Mouse (Mus musculus): ENCODE measurements at regions not wholly inside any gene's neighbourhood (a gene's known extent, or its start where the extent isn't known, plus 50 kb on each side); places are given as distances from the start of the nearest gene placed in this dataset.

DNA sequence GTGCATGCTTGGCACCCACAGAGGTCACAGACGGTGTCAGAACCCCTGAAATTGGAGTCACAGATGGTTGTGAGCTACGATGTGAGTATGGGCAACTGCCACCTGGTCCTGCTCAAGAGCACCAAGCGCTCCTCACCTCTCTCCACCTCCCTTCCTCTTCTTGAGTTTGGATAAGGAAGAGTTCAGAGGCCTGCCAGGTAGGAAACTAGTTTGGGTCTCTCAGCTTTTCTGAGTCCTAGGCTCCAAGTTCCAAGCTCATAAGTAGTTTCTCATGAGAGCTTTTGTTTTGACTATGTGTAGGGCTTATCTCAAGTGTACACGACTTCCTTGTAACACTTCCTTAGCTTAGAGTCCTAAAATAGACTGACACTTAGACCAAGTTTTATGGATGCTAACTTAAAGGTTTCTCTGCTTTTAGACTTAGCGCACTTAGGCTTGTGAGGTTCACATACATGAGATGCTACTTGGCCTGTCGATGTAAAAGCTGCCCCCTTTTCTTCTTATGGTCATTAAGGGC is 356.9 kb upstream of the Jarid2 start:
- Histone ChIP-seq H3K27me3 (ENCODE audit: control insufficient read depth, insufficient read depth, low read length, poor library complexity, severe bottlenecking) (no peaks in the 10 kb centered on the region), H3K36me3 (ENCODE audit: control insufficient read depth, insufficient read depth, low read length, poor library complexity, severe bottlenecking) (no peaks in the 10 kb centered on the region)
- no peak for DNase-seq (ENCODE audit: low read depth, low spot score)

DNA sequence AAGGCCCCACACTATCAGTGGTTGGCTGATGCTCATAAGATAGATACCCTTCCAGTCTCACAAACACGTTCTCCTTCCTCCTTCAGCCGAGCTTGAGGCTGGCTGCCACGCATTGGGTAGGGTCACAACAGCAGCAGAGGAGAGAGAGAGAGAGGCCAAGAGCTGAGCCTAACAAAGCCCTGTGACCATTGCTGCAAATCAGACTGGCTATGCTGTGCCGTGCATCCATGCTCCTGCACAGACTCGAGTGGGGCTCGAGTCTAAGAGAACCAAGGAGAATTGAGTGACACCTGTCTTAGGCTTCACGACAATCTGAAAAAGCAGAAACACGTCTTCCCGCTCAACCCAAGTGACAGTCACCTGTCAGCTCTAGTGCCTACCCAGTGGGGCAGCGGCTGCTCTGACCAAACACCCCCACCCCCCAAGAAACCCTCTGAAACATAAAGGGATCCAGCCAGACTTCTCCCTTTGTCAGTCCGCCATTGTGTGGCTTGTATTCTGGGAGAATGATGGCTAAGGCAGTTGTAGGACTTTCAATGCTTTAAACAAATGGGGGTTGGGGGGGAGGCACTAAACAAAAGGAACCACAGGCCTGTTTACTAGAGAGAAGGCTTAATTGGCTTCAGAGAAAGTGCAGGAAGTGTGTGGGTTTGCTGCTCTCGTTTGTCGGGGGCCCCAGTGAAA is 353.7 kb upstream of the Jarid2 start:
- DNase-seq (ENCODE audit: low read depth, low spot score): no peak
- no peaks in the 10 kb centered on the region for H3K27me3 ChIP-seq (ENCODE audit: control insufficient read depth, insufficient read depth, low read length, poor library complexity, severe bottlenecking)
- H3K36me3 ChIP-seq (ENCODE audit: control insufficient read depth, insufficient read depth, low read length, poor library complexity, severe bottlenecking): no peaks in the 10 kb centered on the region

DNA sequence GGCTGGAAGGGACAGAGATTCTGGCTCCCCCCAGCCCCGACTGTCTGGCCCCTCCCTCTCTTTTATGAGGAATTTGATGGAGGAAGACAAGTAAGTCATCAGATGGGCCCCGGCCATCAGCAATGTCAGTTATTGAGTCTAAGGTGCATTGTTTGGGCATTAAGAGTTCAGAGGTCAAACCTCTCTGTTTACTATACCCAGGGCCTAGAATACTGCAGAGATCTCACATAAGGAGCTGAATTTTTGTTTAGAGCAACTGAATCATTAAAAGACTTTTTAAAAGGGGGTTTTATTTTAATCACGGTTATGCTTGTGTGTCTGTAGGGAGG is 353.1 kb upstream of the Jarid2 start:
- DNase-seq (ENCODE audit: low read depth, low spot score): no peak
- H3K36me3 ChIP-seq (ENCODE audit: control insufficient read depth, insufficient read depth, low read length, poor library complexity, severe bottlenecking): no peaks in the 10 kb centered on the region
- no peaks in the 10 kb centered on the region for H3K27me3 ChIP-seq (ENCODE audit: control insufficient read depth, insufficient read depth, low read length, poor library complexity, severe bottlenecking)

DNA sequence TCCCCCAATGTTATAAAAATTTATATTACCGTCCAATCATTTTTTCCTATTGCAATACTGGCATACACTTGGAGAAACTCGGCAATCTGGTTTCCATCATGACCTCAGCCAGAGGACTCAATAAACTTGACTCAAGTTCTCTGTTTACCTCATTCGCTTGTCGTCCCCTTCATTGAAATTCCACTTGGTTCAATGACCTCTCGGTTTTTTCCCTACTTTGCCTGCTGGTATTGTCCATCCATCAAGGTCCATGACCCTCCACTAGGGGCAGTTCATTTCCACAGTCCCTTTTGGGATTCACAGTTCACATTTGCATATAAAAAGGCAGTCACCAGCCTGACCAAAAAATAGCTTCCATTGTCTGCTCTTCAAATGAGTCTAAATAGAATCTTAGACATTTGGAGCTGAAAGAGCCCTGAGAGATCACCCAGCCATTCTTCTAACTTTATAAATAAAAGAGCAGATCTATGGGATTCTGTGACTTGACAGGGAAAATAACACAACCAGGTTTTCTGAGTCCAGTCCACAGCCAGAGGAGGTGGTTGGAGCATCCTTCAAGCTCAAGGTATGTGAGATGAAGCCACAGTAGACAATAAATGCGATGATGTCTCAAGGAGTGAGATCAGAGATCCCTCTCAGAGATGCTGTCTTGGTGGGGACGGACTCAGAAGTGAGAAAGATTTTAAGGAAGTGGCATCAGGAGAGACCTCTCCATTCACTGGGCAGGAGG is 347.4 kb upstream of the Jarid2 start:
- DNase-seq (ENCODE audit: low read depth, low spot score): no peak
- no peaks in the 10 kb centered on the region for H3K36me3 ChIP-seq (ENCODE audit: control insufficient read depth, insufficient read depth, low read length, poor library complexity, severe bottlenecking)
- H3K27me3 ChIP-seq (ENCODE audit: control insufficient read depth, insufficient read depth, low read length, poor library complexity, severe bottlenecking): no peaks in the 10 kb centered on the region

DNA sequence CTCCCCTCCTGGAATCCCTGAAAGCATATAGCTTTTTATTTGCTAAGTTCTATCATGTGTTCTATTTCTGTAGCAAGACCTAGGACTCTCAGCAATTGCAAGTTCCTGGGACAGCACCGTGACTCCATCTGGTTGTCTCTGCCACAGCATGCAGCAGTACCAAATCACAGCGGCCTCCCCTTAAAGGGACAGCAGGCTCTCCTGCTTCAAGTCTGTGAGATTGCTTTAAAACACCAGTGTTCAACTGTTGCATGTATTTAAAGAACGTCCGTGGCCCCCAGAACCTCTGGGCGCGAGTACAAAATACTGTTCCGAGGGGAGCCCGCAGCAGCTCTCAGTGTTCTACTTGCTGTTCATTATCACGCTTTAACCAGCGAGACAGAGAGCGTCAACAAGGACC is 346.0 kb upstream of the Jarid2 start:
- H3K36me3 ChIP-seq (ENCODE audit: control insufficient read depth, insufficient read depth, low read length, poor library complexity, severe bottlenecking): no peaks in the 10 kb centered on the region
- H3K27me3 ChIP-seq (ENCODE audit: control insufficient read depth, insufficient read depth, low read length, poor library complexity, severe bottlenecking): no peaks in the 10 kb centered on the region
- no peak for DNase-seq (ENCODE audit: low read depth, low spot score)

DNA sequence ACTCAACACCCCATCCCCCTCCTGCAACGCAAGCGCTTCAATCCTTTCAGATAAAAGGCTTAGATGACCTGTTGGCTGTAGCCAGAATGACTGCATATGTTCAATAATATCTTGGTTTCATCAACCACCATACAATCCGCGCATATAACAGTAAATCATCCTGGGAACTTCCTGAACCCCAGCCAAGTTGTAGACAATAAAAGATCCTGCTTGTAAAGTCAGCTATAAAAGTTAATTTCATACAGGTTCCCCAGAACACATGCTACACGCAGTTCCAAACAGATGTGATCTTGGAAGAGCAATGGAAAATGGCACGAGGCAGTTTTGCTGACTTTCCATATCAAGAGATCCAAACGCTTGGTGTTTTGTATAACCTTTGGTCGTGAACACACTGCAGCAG is 342.5 kb upstream of the Jarid2 start:
- no peaks in the 10 kb centered on the region for H3K27me3 ChIP-seq (ENCODE audit: control insufficient read depth, insufficient read depth, low read length, poor library complexity, severe bottlenecking)
- no peaks in the 10 kb centered on the region for H3K36me3 ChIP-seq (ENCODE audit: control insufficient read depth, insufficient read depth, low read length, poor library complexity, severe bottlenecking)
- no peak for DNase-seq (ENCODE audit: low read depth, low spot score)

DNA sequence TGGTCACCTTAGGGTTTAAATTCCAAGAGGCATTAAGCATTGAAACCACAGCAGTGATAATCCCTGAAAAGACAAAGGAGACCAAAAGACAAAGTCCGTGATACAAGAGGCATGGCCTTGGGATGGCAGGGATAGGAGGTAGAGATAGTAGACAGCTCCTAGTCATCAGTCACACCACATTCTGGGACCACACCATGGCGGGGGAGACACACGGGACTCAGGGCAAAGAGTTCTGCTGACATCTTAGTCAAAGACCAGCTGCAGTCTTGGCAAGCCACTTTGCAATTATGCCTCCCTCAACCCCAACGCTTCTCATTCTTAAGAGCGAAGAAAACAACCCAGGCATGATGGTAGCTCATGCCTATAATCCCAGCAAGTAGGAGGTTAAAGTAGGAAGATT is 339.6 kb upstream of the Jarid2 start:
- DNase-seq (ENCODE audit: low read depth, low spot score): no peak

GRCm38 (mm10) chr13:44390666-44391390 is 338.4 kb upstream of the Jarid2 start:
- no peak for DNase-seq (ENCODE audit: low read depth, low spot score)
- H3K36me3 ChIP-seq (ENCODE audit: control insufficient read depth, insufficient read depth, low read length, poor library complexity, severe bottlenecking): no peaks in the 10 kb centered on the region
- no peaks in the 10 kb centered on the region for H3K27me3 ChIP-seq (ENCODE audit: control insufficient read depth, insufficient read depth, low read length, poor library complexity, severe bottlenecking)

More for the DNA sequence above, 339.6 kb upstream of the Jarid2 start:
- Histone ChIP-seq H3K36me3 (ENCODE audit: control insufficient read depth, insufficient read depth, low read length, poor library complexity, severe bottlenecking) (no peaks in the 10 kb centered on the region), H3K27me3 (ENCODE audit: control insufficient read depth, insufficient read depth, low read length, poor library complexity, severe bottlenecking) (no peaks in the 10 kb centered on the region)

- Histone ChIP-seq H3K27me3 (ENCODE audit: control insufficient read depth, insufficient read depth, low read length, poor library complexity, severe bottlenecking) (no peaks in the 10 kb centered on the region), H3K36me3 (ENCODE audit: control insufficient read depth, insufficient read depth, low read length, poor library complexity, severe bottlenecking) (no peaks in the 10 kb centered on the region)
- no peak for DNase-seq (ENCODE audit: low read depth, low spot score)
Measured at GRCm38 (mm10) chr13:44394016-44394415, 335.3 kb upstream of the Jarid2 start.

GRCm38 (mm10) chr13:44398613-44399369 is 330.5 kb upstream of the Jarid2 start:
- DNase-seq (ENCODE audit: low read depth, low spot score): no peak
- Histone ChIP-seq H3K27me3 (ENCODE audit: control insufficient read depth, insufficient read depth, low read length, poor library complexity, severe bottlenecking) (no peaks in the 10 kb centered on the region), H3K36me3 (ENCODE audit: control insufficient read depth, insufficient read depth, low read length, poor library complexity, severe bottlenecking) (no peaks in the 10 kb centered on the region)

DNA sequence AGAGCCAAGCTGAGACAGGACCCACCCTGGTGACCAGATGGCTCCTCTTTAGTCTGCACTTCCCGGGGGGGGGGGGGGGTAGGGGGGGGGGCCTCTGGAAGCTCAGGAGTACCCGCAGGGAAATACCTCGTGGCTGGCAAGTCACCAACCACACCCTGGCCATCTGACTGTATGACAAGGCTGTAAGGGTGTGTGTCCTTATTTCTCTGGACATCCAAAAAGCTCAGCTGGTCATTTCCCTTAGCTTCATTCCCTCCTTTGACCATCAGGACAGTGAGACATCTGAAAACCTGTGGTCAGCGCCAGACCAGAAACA is 329.9 kb upstream of the Jarid2 start:
- no peaks in the 10 kb centered on the region for H3K27me3 ChIP-seq (ENCODE audit: control insufficient read depth, insufficient read depth, low read length, poor library complexity, severe bottlenecking)
- no peak for DNase-seq (ENCODE audit: low read depth, low spot score)
- no peaks in the 10 kb centered on the region for H3K36me3 ChIP-seq (ENCODE audit: control insufficient read depth, insufficient read depth, low read length, poor library complexity, severe bottlenecking)

- H3K27me3 ChIP-seq (ENCODE audit: control insufficient read depth, insufficient read depth, low read length, poor library complexity, severe bottlenecking): no peaks in the 10 kb centered on the region
- no peaks in the 10 kb centered on the region for H3K36me3 ChIP-seq (ENCODE audit: control insufficient read depth, insufficient read depth, low read length, poor library complexity, severe bottlenecking)
- no peak for DNase-seq (ENCODE audit: low read depth, low spot score)
Measured at GRCm38 (mm10) chr13:44399831-44400321, 329.4 kb upstream of the Jarid2 start.

DNA sequence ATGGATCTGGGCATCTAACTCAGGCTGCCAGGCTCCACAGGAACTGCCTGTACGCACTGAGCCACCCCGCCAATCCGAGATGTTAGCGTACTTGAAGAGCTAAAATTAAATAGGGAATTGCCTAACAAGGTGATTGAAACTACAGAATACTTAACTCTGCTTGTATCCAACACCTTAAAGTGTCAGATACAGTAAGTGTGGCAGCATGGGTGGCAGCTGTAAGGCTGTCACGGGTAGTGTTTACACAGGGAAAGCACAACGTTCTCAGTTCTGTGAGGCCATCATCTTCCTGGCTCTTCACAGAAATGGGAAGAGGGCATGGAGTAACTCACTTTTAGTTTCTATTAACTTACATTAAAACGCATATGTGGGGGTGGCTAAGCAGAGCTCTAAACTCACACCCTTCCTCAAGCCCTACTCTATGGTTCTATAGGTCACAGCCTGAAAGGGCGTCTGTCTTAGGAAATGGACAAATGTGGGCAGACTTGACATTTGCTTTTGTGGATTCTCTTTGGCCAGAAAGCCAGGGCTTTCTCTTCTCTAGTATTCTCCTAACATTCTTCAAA is 325.2 kb upstream of the Jarid2 start:
- DNase-seq (ENCODE audit: low read depth, low spot score): no peak
- Histone ChIP-seq H3K36me3 (ENCODE audit: control insufficient read depth, insufficient read depth, low read length, poor library complexity, severe bottlenecking) (no peaks in the 10 kb centered on the region), H3K27me3 (ENCODE audit: control insufficient read depth, insufficient read depth, low read length, poor library complexity, severe bottlenecking) (no peaks in the 10 kb centered on the region)

DNA sequence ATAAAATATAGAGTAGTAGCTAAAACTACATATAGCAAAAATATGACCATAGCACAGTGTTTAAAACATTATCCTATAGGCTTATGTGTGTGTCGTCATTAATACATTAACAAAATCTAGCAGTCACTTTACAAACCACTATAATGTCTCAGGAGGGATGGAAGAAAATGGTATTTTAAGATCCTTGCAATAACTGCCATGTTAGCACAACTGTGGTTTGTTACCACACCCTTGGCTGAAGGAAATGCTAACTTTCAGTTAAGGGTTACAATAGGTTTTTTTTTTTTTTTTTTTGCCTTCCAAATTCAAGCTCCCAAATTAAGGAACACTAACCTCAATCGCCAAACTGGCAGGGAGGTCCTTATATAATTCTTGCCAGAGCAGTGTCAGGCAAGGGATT is 322.0 kb upstream of the Jarid2 start:
- no peaks in the 10 kb centered on the region for H3K27me3 ChIP-seq (ENCODE audit: control insufficient read depth, insufficient read depth, low read length, poor library complexity, severe bottlenecking)
- H3K36me3 ChIP-seq (ENCODE audit: control insufficient read depth, insufficient read depth, low read length, poor library complexity, severe bottlenecking): no peaks in the 10 kb centered on the region
- no peak for DNase-seq (ENCODE audit: low read depth, low spot score)

Data from splenic B cell, adult 2 months (primary cell).